Comparison of ENCODE assay signal across 27 mouse cellular contexts in the genomic region with DNA sequence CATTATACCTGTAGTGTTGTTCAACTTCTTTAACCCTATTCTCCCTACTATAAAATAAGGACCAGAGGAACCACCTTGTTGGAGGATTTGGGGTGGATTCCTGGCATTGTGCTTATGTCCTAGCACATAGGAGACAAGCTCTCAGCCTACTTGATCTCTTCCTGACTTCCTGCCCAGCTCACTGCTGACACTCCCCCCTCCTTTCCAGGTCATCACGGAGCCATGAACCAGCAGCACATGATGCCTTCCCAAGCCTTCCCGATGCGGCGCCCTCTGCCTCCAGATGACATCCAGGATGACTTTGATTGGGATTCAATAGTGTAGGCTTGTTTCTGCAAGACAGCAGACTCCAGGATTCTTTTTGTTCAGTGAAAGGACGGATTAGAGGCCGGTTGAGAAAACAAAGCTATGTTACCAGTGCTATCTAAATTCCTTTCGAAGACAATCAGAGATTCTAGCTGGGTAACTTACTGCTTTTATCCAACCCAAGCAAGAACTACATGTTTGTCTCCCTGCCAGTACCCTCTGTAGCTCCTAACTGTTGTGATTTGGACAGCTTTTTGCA. TPM values are rescaled to one million over a fixed set of nuclear protein-coding genes. Genes with fewer than 3 reads are reported as not detected.
DNase-seq lines count a peak whose midpoint lies in the region; ATAC-seq and TF ChIP-seq lines count a peak whose summit lies in the region.
"Had no signal": no experiment of that assay in that cellular context is flagged by ENCODE, and none has a peak within 500 bp of the region (broad histone marks: within the 10 kb centered on the region; RNA-seq: fewer than 3 reads in every experiment).

No protein-coding gene starts in this region.

- ATAC-seq in forebrain, embryonic 13.5 days, result no peak
- no peak for ATAC-seq in heart, embryonic 14.5 days (ENCODE audit: insufficient number of reproducible peaks, insufficient read depth, low FRiP score, low read depth)
- ATAC-seq in midbrain, embryonic 13.5 days, result no peak

- H3K4me2 ChIP-seq in forebrain, embryonic 13.5 days, result no peak overlapping the region
- no peak overlapping the region for H3K4me2 ChIP-seq in heart, embryonic 14.5 days (ENCODE audit: low read length)
- no peak overlapping the region for H3K4me2 ChIP-seq in midbrain, embryonic 13.5 days (replicated peaks)
- H3K4me2 ChIP-seq: hindbrain, embryonic 15.5 days; limb, embryonic 12.5 days; liver, embryonic 11.5 days; midbrain, embryonic 12.5 days had no signal

- intact Hi-C loops in heart, adult 2 months (cut with DNase I), result loop anchor here (2.0 to 5.0 kb wide), 2 partner anchors 89 to 195 kb away; partner anchors contain the start of genes Foxj3 and Frg2f1

- TF ChIP-seq EP300 in heart, adult 2 months (IDR thresholded peaks at IDR 0.05; ENCODE audit: insufficient read depth, low read depth, low read length), result no peak

- WGBS in forebrain, embryonic 10.5 days, result 43% methylated on average over 7 of the region's 7 CpGs
- 24% methylated on average over 7 of the region's 7 CpGs for WGBS in forebrain, embryonic 13.5 days
- WGBS in heart, embryonic 14.5 days, result 43% methylated on average over 7 of the region's 7 CpGs
- 39% methylated on average over 7 of the region's 7 CpGs for WGBS in heart, adult 2 months
- 19% methylated on average over 7 of the region's 7 CpGs for WGBS in midbrain, embryonic 13.5 days
- 37% methylated on average over 7 of the region's 7 CpGs for WGBS in midbrain, embryonic 10.5 days

- no peak overlapping the region for H3K4me3 ChIP-seq in forebrain, embryonic 10.5 days
- no peak overlapping the region for H3K4me3 ChIP-seq in forebrain, embryonic 13.5 days
- H3K4me3 ChIP-seq in heart, embryonic 14.5 days (ENCODE audit: control insufficient read depth in 1 of 2, insufficient read depth in 1 of 2, low read depth in 1 of 2, low read length in 2 of 2), result no peak overlapping the region
- no peak overlapping the region for H3K4me3 ChIP-seq in heart, adult 2 months
- no peak overlapping the region for H3K4me3 ChIP-seq in midbrain, embryonic 13.5 days (replicated peaks)
- no peak overlapping the region for H3K4me3 ChIP-seq in midbrain, embryonic 10.5 days
- H3K4me3 ChIP-seq: gastrocnemius, adult 2 months; hindbrain, embryonic 15.5 days; limb, embryonic 12.5 days; midbrain, embryonic 12.5 days had no signal

- H3K9me3 ChIP-seq in forebrain, embryonic 10.5 days, result no peaks in the 10 kb centered on the region
- H3K9me3 ChIP-seq in forebrain, embryonic 13.5 days (replicated peaks), result no peaks in the 10 kb centered on the region
- H3K9me3 ChIP-seq in heart, embryonic 14.5 days (ENCODE audit: control insufficient read depth, low read length), result no peaks in the 10 kb centered on the region
- H3K9me3 ChIP-seq in midbrain, embryonic 13.5 days, result no peaks in the 10 kb centered on the region
- no peaks in the 10 kb centered on the region for H3K9me3 ChIP-seq in midbrain, embryonic 10.5 days (replicated peaks)
- H3K9me3 ChIP-seq: hindbrain, embryonic 15.5 days; limb, embryonic 12.5 days; midbrain, embryonic 12.5 days had no signal

- H3K4me1 ChIP-seq in forebrain, embryonic 10.5 days, result peaks cover 24% of the 10 kb centered on the region
- H3K4me1 ChIP-seq in forebrain, embryonic 13.5 days, result peaks cover 20% of the 10 kb centered on the region
- H3K4me1 ChIP-seq in heart, embryonic 14.5 days (ENCODE audit: control insufficient read depth in 2 of 2, insufficient read depth in 2 of 2, low read length in 2 of 2), result peaks cover 9 to 21% of the 10 kb centered on the region in 2 experiments
- H3K4me1 ChIP-seq in heart, adult 2 months (ENCODE audit: control insufficient read depth, insufficient read depth, low read length), result no peaks in the 10 kb centered on the region; the same call in none of the 2 replicates
- H3K4me1 ChIP-seq in midbrain, embryonic 13.5 days (replicated peaks), result peaks cover 11% of the 10 kb centered on the region
- peaks cover 15% of the 10 kb centered on the region for H3K4me1 ChIP-seq in midbrain, embryonic 10.5 days

- H3K36me3 ChIP-seq in forebrain, embryonic 10.5 days (replicated peaks), result peaks cover 81% of the 10 kb centered on the region
- peaks cover 55% of the 10 kb centered on the region for H3K36me3 ChIP-seq in forebrain, embryonic 13.5 days (ENCODE audit: poor library complexity, severe bottlenecking)
- peaks cover 69% of the 10 kb centered on the region for H3K36me3 ChIP-seq in heart, embryonic 14.5 days (ENCODE audit: control insufficient read depth, insufficient read depth, low read length)
- peaks cover 4% of the 10 kb centered on the region for H3K36me3 ChIP-seq in heart, adult 2 months (ENCODE audit: control insufficient read depth, insufficient read depth, low read length)
- peaks cover 52% of the 10 kb centered on the region for H3K36me3 ChIP-seq in midbrain, embryonic 13.5 days
- peaks cover 65% of the 10 kb centered on the region for H3K36me3 ChIP-seq in midbrain, embryonic 10.5 days

- H3K9ac ChIP-seq in forebrain, embryonic 13.5 days, result no peak overlapping the region
- peak overlapping the region; percentile 2; the same call in 1 of the 2 replicates for H3K9ac ChIP-seq in heart, embryonic 14.5 days (ENCODE audit: low read length)
- no peak overlapping the region for H3K9ac ChIP-seq in heart, adult 2 months (ENCODE audit: low read depth, low read length)
- H3K9ac ChIP-seq in midbrain, embryonic 13.5 days (replicated peaks), result no peak overlapping the region
- H3K9ac ChIP-seq: hindbrain, embryonic 15.5 days; limb, embryonic 12.5 days; midbrain, embryonic 12.5 days had no signal

- H3K27me3 ChIP-seq in forebrain, embryonic 10.5 days (ENCODE audit: poor library complexity, severe bottlenecking), result no peaks in the 10 kb centered on the region
- H3K27me3 ChIP-seq in forebrain, embryonic 13.5 days, result no peaks in the 10 kb centered on the region
- H3K27me3 ChIP-seq in heart, embryonic 14.5 days (ENCODE audit: control insufficient read depth, insufficient read depth, low read length), result no peaks in the 10 kb centered on the region
- H3K27me3 ChIP-seq in heart, adult 2 months (ENCODE audit: control insufficient read depth, insufficient read depth, low read length), result no peaks in the 10 kb centered on the region
- no peaks in the 10 kb centered on the region for H3K27me3 ChIP-seq in midbrain, embryonic 13.5 days
- no peaks in the 10 kb centered on the region for H3K27me3 ChIP-seq in midbrain, embryonic 10.5 days (ENCODE audit: low read depth, poor library complexity, severe bottlenecking)
- H3K27me3 ChIP-seq: hindbrain, embryonic 15.5 days; limb, embryonic 12.5 days; midbrain, embryonic 12.5 days had no signal

- DNase-seq in forebrain, embryonic 10.5 days (ENCODE audit: extremely low spot score, low spot score), result peak; percentile 12
- no peak for DNase-seq in heart, adult 2 months
- DNase-seq in midbrain, embryonic 10.5 days (ENCODE audit: low spot score), result no peak
- no peak for DNase-seq in kidney, postnatal 10 days
- DNase-seq in ovary, adult 18-20 months (ENCODE audit: low spot score), result no peak
- DNase-seq: adrenal gland, postnatal 25 days; cerebellum, adult 9-10 months; gastrocnemius, adult 2 months; kidney, adult 8-10 months; kidney, postnatal 14 days; layer of hippocampus, postnatal 36 days; lung, adult 18-20 months; lung, postnatal 10 days had no signal

- no peak overlapping the region for H3K27ac ChIP-seq in forebrain, embryonic 10.5 days
- no peak overlapping the region for H3K27ac ChIP-seq in forebrain, embryonic 13.5 days
- H3K27ac ChIP-seq in heart, embryonic 14.5 days (replicated peaks in 1 of 2; ENCODE audit: control insufficient read depth in 1 of 2, insufficient read depth in 1 of 2, low read depth in 2 of 2, low read length in 2 of 2), result peak overlapping the region in 1 of 2 experiments; percentile 65; a peak in 2 of 4 replicates
- H3K27ac ChIP-seq in heart, adult 2 months, result no peak overlapping the region
- H3K27ac ChIP-seq in midbrain, embryonic 13.5 days, result peak overlapping the region; percentile 1; the same call in 1 of the 2 replicates
- no peak overlapping the region for H3K27ac ChIP-seq in midbrain, embryonic 10.5 days (replicated peaks)
- H3K27ac ChIP-seq: gastrocnemius, adult 2 months; limb, embryonic 12.5 days; midbrain, embryonic 12.5 days had no signal

- no peak for TF ChIP-seq CTCF in heart, adult 2 months (IDR thresholded peaks at IDR 0.05)

- TF ChIP-seq POLR2A in heart, adult 2 months (IDR thresholded peaks at IDR 0.05; ENCODE audit: insufficient read depth, low read depth, low read length), result no peak

- H3K79me2 ChIP-seq in heart, adult 2 months (replicated peaks; ENCODE audit: control insufficient read depth, insufficient read depth, low read length), result no peaks in the 10 kb centered on the region

RNA-seq across cellular contexts. Expression of gene Guca2a, which starts 11.3 kb away (rescaled TPM):
- polyA plus RNA-seq in forebrain, embryonic 10.5 days (2016; fragmentation: Nextera tagmentation; extraction: Ambion mirVana), result not detected in 2 replicates
- polyA plus RNA-seq in forebrain, embryonic 13.5 days (2015; fragmentation: Nextera tagmentation; extraction: Ambion mirVana), result not detected in 2 replicates
- not detected in 2 replicates for polyA plus RNA-seq in heart, embryonic 14.5 days (2014; fragmentation: Nextera tagmentation; extraction: Ambion mirVana)
- total RNA-seq in heart, adult 2 months (2021), result not detected
- 0.21 TPM in 1 of 2 replicates, not detected in the other for polyA plus RNA-seq in heart, adult 2 months (2012; rRNA removed)
- polyA plus RNA-seq in midbrain, embryonic 13.5 days (2015; fragmentation: Nextera tagmentation; extraction: Ambion mirVana), result not detected in 2 replicates
- polyA plus RNA-seq in midbrain, embryonic 10.5 days (2016; fragmentation: Nextera tagmentation; extraction: Ambion mirVana), result not detected in 2 replicates
- total RNA-seq: gastrocnemius, adult 2 months; hematopoietic stem cell, adult 5-6 weeks; layer of hippocampus, adult 18-20 months; layer of hippocampus, postnatal 36 days; left cerebral cortex, postnatal 10 days had no signal
- polyA plus RNA-seq: embryonic facial prominence, embryonic 14.5 days; frontal cortex, adult 2 months; hindbrain, embryonic 15.5 days; limb, embryonic 12.5 days; midbrain, embryonic 12.5 days; neural tube, embryonic 14.5 days; thymus, postnatal 0 days had no signal

RNA-seq across cellular contexts. Expression of gene Guca2b, which starts 32.6 kb away (rescaled TPM):
- not detected in 2 replicates for polyA plus RNA-seq in forebrain, embryonic 10.5 days (2016; fragmentation: Nextera tagmentation; extraction: Ambion mirVana)
- polyA plus RNA-seq in forebrain, embryonic 13.5 days (2015; fragmentation: Nextera tagmentation; extraction: Ambion mirVana), result not detected in 2 replicates
- polyA plus RNA-seq in heart, embryonic 14.5 days (2014; fragmentation: Nextera tagmentation; extraction: Ambion mirVana), result not detected in 2 replicates
- under 1 TPM; 0.44 to 0.68 TPM for total RNA-seq in heart, adult 2 months (2021)
- polyA plus RNA-seq in heart, adult 2 months (2012; rRNA removed), result 0.35 TPM in 1 of 2 replicates, not detected in the other
- not detected in 2 replicates for polyA plus RNA-seq in midbrain, embryonic 13.5 days (2015; fragmentation: Nextera tagmentation; extraction: Ambion mirVana)
- polyA plus RNA-seq in midbrain, embryonic 10.5 days (2016; fragmentation: Nextera tagmentation; extraction: Ambion mirVana), result not detected in 2 replicates
- total RNA-seq: adrenal gland, postnatal 25 days; gastrocnemius, adult 2 months; hematopoietic stem cell, adult 5-6 weeks; layer of hippocampus, adult 18-20 months; layer of hippocampus, postnatal 36 days; left cerebral cortex, postnatal 10 days had no signal
- polyA plus RNA-seq: embryonic facial prominence, embryonic 14.5 days; hindbrain, embryonic 15.5 days; limb, embryonic 12.5 days; midbrain, embryonic 12.5 days; neural tube, embryonic 14.5 days had no signal
